Mouse (Mus musculus): ENCODE measurements around the gene Nrxn3.

Nrxn3 gene

DNA sequence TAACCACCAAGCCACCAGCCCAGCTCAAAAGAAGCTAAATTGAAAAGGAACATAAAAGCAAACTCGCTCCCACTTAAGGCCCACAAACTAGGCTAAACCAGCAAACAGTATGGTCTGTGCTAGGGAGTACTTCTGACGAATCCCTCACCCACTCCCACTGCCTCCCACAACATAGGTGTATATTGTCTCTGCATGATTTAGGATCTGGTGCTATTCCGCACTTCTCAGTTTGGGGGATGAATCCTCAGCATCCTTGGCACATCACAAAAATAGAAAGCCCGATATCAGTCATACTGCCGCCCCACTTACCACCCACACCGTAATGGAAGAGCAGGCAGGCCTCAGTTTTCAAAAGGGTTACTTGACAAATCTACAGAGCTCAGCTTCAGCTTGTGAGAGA lies 1072.1 kb downstream of the Nrxn3 start:
- no peak for DNase-seq (ENCODE audit: low read depth in 2 of 2, low spot score in 2 of 2)

DNA sequence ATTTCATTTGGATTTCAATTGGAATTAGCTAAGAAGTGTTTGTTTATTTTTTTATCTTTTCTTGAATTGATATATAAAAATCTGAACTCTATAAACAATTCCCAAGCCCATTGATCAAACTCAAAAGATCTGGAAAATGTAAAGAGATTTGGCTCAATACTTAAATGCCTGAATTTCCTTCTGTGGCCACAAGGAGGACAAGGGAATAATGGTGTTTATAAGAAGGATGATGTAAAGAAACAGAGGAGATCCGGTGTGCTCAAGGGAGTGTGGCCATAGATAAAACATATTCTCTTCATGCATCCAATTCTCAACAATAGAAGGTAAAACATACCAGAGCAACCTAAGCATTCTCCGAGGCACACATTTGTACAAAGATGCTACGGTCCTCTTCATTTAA lies 1085.5 kb downstream of the Nrxn3 start:
- DNase-seq (ENCODE audit: low read depth in 2 of 2, low spot score in 2 of 2), result no peak

DNA sequence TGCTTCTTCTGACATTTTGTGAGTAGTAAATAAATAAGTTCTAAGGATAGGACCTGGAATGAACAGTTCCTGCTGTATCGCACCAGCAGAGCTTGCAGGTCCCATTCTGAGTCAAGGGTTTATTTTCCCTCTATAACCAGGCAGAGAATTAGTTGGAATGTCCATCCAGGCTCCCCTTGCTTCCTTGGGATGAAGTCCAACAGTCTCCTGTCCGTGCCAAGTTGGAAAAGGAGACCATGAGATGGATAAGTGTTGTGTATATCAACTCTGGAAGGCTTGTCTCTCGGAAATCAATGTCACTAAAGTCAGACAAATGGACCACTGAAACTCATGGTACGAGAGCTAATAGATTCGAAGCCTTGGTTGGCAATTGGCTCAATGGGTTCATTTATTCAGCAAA lies 1087.5 kb downstream of the Nrxn3 start:
- no peak for DNase-seq (ENCODE audit: low read depth in 2 of 2, low spot score in 2 of 2)

DNA sequence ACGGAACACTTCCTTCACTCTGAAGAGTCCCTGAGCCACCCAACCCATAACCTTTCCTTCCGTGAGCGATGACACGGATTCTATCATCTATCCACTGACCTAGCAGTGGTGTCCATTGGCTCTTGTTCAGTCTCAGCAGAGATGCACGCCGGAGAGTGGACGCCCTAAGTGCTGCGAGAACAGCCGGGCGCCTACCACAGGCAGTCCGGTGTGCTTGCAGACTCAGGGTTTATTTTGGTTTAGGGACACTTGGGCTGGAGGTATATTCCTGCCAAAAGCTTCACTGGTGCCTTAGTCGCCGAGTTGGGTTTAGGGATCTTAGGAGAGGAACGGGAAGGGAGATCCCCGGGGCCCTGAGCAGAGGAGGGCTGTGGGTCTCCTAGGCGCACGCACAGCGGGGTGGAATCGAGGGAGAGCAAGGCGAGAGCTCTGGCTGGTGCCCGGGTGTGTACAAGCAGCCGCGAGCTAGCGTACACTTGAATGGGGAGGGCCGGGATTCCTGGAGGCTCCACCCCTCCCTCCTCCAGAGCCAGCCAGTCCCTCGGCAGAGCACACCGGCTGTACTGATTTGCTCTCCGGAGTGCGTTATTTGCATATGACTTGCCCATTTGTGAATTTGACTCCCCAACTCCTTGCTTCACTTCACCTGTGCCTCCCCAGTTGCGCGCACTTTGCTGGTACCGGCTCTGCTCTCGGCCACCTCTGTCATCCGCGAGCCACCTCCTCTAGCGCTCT lies 1089.3 kb downstream of the Nrxn3 start:
- DNase-seq (ENCODE audit: low read depth in 2 of 2, low spot score in 2 of 2), result no peak

DNA sequence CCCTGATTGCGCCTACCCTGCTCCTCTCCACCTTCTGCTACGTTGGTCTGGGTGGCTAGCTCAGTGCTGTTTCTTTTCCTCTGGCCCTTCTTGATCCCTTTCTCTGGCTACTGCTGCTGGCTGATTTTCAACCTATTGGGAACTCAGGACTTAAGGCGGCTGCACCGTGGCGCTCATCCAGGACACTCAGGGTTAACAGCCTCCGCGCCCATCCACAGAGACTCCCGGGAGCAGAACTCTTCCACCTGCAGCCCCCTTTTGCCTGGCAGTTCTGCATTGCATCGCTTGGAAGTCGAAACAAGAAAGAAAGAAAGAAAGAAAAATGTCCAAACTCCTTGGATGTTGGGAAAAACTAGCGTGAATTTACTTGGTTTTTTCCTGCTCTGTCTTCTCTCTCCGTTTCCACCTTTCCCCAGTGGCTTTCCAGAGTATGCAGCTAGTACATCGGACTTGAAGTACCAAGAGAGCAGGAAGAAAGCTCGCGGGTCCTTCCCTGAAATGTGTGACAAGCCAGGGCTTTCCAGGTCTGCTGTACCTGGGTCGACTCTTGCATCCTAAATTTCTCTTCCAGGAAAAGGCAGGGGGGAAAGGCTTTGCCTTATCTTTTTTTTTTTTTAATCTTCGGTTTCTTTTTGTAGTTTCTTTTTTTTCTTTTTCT lies 1090.0 kb downstream of the Nrxn3 start:
- DNase-seq (ENCODE audit: low read depth in 2 of 2, low spot score in 2 of 2), result no peak

DNA sequence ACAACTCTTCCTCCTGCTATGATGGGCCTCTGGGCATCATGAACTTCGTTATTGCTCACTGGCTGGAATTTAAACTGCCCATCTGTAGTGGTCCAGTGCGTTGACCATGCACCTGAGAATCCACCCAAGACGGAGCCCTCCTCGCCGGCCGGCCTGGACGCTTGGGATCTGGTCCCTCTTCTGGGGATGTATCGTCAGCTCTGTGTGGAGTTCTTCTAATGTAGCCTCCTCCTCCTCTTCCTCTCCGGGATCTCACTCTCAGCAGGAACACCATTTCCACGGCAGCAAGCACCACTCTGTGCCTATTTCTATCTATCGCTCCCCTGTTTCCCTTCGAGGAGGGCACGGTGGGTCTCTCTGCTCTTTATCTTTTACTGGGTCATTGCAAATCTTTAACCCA lies 1090.6 kb downstream of the Nrxn3 start:
- no peak for DNase-seq (ENCODE audit: low read depth in 2 of 2, low spot score in 2 of 2)

DNA sequence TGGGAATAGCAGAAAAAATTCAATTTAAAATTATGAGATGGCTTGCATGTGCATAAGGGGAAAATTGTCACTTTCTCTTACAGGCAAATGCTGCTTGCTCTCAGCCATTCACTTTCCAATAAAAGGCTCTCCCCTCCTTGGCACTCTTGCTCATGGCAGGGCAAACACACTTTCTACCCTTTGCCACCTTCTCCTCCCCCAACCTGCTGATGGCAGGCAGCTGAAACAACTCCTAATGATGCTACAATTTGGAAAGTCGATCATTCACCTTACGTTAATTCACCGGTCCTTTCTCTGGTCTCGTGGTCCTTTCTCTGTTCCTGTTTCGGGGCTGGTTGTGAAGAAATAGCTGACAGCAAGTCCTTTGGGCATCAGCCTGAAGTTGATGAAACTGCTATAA lies 1091.0 kb downstream of the Nrxn3 start:
- DNase-seq (ENCODE audit: low read depth in 2 of 2, low spot score in 2 of 2), result no peak

DNA sequence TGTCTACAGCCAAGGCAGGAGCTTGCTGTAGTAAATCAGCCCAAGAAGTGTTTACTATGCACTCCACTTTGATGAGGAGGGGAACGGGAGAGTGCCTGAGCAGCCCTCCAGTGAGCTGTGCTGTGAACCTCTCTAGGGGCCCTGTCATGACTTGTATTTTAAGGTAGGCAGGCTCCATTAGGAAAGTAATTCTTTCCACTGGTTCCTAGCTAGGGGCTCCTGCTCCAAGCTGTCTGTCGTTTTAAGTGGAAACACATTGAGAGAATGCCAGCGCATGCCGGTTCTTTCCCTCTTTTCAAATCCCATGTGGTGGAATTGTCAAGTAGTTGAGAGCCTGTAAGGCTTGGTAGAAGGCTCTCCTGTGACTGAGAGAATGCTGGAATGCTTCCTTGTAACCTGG lies 1091.9 kb downstream of the Nrxn3 start:
- no peak for DNase-seq (ENCODE audit: low read depth in 2 of 2, low spot score in 2 of 2)

DNA sequence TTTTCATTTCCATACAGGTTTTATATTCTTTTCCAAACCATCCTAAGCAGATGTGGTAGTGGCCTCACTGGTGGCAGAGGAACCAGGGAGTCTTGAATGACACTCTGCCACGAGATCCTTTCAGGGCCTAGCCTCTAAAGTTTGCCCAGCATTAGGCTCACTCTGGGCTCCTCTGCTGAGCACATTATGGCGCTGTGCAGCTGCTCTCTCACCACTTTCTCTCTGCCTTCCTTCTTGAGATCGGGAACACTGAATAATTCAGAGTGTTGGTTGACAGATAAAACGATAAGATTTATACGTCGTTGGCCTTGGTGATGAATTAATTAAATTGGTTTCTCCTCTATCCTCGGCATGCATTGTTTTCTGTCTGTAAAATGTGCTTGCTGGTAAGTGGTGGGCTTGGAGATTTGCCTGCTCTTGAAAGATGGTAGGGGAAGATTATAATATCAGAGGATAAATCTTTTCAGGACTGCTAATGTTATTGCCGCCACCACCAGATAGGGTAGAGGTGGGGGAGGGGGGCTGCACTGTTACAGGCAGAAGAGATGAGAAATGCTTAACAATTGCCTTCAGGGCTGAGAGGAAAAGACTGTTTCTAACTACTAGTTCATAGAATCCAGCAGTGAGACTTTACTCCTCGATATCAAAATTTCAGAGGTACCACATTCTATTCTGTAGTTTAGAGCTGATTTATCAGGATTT lies 1094.5 kb downstream of the Nrxn3 start:
- DNase-seq (ENCODE audit: low read depth in 2 of 2, low spot score in 2 of 2), result no peak

DNA sequence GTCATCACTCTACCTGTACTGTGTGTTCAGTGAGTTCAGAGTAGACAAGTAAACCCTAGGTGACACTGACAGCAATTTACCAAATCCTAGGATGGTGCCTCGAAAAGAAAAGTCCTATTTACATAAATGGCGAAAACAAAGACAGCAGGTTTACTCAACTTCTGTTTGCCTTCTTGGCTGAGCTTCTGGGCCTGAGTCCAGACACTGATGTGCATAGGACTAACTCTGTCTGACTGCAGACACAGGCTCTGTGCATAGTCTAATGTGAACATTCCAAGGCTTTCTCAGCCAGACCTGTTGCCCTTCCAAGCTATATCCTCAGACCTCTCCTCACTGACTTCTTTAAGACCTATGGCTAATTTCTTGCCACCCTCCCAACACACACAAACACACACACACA lies 1095.5 kb downstream of the Nrxn3 start:
- DNase-seq (ENCODE audit: low read depth in 2 of 2, low spot score in 2 of 2), result no peak

DNA sequence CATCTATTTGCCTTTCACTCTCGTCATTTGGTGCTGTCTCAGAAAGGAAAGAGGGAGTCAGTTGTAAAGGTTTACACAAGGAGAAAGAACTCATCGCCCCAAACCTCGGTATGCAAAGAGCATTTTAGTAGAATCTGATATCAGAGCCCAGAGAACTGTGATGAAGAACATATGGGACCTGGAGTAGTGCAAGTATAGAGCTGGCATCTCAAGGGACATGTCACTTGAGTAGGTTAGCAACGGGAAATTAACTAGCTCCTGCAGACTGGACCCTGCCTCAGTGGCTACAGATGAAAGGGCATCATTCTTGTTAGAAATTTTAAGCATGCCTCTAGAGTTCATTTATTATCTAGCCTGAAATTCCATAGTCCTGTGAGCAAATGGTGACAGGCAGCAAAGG lies 1099.5 kb downstream of the Nrxn3 start:
- DNase-seq (ENCODE audit: low read depth in 2 of 2, low spot score in 2 of 2), result no peak

DNA sequence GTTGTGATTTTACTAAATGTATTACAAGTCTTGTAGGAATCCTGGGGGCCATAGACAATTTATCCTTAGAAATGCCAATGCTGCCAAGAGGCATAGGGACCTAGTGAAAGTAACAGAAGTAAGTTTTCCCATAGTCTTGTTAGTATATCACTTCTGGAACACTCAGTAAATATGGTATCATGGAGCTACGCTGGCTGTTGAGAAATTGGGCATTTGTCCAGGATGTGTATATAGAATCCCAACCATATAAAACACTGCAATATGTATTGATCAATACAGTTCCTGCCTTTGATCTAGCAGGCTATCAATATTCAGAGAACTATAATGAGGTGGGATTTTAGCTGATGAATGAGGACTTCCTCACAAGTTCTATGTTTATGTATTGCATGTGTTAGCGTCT lies 1107.3 kb downstream of the Nrxn3 start:
- DNase-seq (ENCODE audit: low read depth in 2 of 2, low spot score in 2 of 2), result no peak

DNA sequence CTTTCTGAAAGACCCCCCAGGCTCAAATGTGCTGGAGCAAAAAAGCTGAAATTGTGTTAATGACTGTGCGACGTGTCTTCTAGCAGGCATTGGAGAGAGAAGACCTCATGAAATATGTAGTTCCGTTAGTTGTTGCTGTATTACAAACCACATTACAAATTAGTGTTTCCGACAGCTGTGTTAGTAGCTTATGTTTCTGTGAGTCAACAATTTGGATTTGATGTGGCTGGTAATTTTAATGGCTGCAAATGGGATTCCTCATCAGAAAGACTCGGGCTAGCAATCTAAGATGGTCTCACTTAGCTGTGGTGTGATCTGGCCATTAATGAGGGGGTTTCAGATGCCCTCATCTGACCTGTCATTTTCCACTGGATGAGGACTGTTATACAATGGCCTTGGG lies 1107.7 kb downstream of the Nrxn3 start:
- no peak for DNase-seq (ENCODE audit: low read depth in 2 of 2, low spot score in 2 of 2)

DNA sequence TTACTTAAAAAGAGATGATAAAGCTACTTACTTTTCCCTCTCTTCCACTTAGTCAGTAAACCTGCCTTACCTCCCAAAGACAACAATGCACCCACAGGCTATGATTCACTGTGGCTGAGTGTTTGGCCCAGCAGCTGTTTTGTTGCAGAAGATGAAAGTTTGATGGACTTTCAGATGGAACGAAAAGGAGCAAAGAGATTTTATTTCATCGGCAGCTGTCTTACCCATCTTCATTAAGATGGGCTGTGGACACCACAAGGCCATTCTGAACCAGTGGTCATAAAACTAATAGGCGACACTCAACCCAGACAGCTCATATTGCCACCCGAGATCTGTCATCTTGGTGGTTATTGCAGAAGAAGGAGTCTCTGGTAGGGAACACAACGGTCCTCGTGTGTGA lies 1108.6 kb downstream of the Nrxn3 start:
- DNase-seq (ENCODE audit: low read depth in 2 of 2, low spot score in 2 of 2), result no peak

DNA sequence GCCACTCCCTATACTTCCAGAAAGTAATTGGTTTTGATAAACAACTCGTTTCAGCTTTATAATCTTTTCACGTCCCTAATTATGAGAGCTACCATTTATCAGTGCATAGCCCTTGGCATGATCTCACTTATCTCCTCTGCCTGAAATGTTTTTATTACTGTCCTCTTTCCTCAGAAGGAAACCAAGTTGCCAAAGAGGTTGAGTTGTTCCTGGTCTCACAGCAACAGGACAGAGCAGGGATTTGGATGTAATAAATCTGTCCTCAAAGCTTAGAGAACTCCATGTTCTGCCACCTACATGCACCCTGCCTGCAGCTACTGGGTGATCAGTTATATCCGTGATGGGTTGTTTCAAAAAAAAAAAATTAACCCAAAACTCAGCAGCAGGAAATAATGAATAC lies 1113.6 kb downstream of the Nrxn3 start:
- no peak for DNase-seq (ENCODE audit: low read depth in 2 of 2, low spot score in 2 of 2)

DNA sequence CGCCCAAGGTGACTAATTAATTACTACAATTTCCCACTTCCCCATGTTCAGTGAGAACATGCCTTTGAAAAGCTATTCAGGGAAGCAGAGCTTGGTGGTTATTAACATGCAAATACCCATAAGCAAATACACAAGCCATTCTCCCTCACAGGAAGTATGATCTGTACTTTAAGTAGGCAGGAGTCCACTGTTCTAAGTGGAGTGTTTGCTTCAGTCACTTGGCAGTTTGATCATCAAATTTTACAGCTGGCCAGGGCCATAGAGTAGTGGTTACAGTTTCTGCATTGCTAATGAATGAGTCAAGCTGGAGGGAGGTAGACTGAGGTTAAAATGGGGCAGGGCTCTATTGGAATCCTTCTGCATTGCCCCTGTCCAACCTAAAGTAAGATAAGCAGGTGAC lies 1120.2 kb downstream of the Nrxn3 start:
- DNase-seq (ENCODE audit: low read depth in 2 of 2, low spot score in 2 of 2), result no peak

DNA sequence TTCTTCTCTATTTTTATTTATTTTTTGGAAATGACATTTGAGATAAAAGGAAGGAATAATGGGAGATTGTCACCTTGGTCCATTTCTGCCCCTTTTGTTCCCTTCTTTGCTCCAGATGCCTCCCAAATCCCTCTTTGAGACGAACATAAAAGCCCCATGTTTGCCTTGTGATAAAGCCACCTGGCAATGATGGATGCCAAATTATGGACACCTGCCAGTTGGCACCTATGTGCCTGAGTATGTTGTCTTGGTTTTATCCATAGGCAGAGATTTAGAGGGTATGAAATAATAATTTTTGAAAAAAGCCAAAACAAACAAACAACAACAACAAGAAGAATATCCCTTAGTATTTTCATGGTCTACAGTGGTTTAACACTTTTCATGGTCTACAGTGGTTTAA lies 1125.4 kb downstream of the Nrxn3 start:
- DNase-seq (ENCODE audit: low read depth in 2 of 2, low spot score in 2 of 2), result no peak

DNA sequence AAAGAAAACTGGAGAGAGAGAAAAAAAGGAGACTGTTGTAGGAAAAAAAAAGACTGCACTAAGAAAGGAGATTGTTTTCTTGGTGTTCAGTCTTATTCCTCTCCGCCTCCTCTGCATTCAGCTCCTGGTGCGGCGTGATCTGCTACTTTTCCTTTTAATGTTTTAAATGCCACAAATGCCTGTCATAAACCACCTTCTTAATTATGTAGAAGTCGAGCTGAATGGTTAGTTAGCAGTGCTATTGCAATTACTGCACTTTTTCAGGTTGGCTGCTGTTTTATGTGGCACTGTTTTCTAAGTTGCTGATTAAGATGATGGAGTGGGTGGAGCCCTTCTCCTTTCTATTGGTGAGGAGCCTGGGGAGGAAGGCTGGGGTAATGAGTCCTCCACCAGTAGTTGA lies 1131.7 kb downstream of the Nrxn3 start:
- no peak for DNase-seq (ENCODE audit: low read depth in 2 of 2, low spot score in 2 of 2)

DNA sequence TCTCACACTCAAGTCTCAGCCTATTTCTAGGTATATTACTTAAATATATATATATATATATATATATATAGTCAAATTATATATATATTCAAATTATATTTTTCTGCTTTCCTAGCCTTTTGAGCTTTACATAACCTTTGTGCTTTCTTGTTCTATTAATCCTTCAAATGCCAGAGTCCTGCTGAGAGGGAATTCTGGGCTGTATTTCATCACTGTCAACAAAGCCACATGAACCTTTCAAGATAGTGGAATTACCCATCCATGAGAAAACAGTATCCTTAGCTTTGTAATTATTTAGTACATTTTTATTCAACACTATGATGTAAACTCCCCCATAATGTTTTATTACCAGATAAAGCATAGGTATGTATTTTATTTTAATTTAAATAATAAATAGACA lies 1144.4 kb downstream of the Nrxn3 start:
- DNase-seq (ENCODE audit: low read depth in 2 of 2, low spot score in 2 of 2), result no peak

DNA sequence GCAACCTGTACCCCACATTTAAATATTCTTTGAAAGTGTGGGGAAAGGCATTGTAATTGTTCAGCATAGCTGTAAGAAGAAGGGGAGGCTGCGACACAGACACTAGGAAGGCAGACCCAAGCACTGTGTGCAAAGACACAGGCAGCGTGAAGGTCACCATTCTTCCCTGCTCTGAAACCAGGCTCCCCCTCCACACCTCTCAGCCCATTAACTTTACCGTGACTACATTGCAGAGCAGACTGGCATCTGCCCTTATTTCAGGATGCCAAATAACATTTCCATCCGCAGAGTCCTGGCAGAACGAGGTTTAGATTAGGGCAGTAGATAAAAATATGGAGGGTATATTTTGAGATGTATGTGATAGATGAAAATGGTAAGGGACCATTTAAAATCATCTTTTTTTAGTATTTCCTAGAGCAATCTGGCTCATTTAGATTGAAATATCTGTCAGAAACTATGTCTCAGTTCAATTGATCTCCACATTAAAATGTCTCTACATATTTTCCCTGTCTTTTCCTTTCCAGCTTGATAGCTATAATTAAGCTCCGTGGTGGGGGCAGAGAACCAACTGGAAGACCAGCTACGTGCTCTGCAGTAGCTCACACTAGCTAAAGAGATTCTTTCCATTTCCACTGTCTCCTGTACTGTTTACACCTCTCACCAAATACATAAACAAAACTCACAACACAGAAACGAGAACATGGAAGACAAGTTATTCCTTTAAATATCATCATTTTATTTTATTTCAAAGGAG lies 1160.1 kb downstream of the Nrxn3 start:
- no peak for DNase-seq (ENCODE audit: low read depth in 2 of 2, low spot score in 2 of 2)

DNA sequence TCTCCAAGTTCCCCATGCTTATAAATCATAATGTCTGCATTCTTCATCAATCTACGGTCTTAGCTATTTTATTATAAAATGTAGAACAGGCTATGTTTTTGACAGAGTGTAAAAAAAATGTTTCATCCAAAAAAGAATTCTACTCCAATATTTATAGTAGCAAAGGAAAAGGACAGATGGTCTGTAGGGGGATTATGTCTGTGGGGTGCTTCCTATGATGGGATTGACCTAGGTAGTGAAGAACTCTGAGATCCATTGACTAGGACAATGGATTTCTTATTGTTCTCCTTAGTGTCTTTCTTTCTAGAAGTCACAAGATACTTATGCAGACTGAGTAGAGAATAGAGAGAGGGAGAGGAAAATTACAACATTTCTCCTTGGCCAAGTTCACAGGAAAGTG lies 1161.9 kb downstream of the Nrxn3 start:
- no peak for DNase-seq (ENCODE audit: low read depth in 2 of 2, low spot score in 2 of 2)

DNA sequence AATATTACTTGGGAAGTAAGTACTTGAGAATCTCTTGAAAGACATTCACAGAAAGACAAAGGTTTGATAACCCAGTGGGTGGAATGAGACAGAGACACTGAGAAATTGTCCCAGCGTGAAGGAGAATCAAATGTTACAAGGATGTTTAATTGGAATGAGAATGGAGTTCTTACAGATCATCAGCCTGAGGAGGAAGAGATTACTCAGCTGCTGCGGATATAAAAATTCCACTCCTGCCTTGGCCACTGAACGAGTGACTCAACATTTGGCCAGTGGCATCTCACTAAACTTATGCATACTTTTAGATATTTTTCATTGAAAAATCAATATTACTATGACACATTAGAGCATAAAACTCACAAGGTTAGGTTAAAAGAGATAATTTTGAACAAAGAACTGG lies 1166.0 kb downstream of the Nrxn3 start:
- DNase-seq (ENCODE audit: low read depth in 2 of 2, low spot score in 2 of 2), result no peak
